Mouse (Mus musculus) limb, embryonic 14.5 days (tissue): ENCODE measurements around the gene Itga3. TPM values are rescaled to one million over a fixed set of nuclear protein-coding genes. Genes with fewer than 3 reads are reported as not detected.
A peak's percentile ranks its signal among the peaks of the same experiment; 100 is the strongest.

Experiments used
- ATAC-seq: fragments of 200-750 bp; cut with Nextera tagmentation; 2 replicates; pipeline ENCODE4 v1.8.0; 2017; ENCODE audit warnings: low read depth, moderate number of reproducible peaks, moderate TSS enrichment; ENCODE audit not compliant: low FRiP score
- DNase-seq: peaks from one replicate; pipeline ENCODE4 v3.0.0-alpha.2; 2015; ENCODE audit warnings: low spot score
- H3K27ac ChIP-seq: fragments of 300-500 bp; sonication (generic); replicated peaks from 2 replicates; pipeline ENCODE4 v1.5.1; 2014; ENCODE audit warnings: low read depth, mild to moderate bottlenecking, low read length, moderate library complexity, mixed read lengths
- H3K27me3 ChIP-seq: fragments of 300-500 bp; sonication (generic); 2 replicates; pipeline ENCODE4 v1.6.1; 2014; ENCODE audit warnings: low read length, mixed read lengths; ENCODE audit not compliant: control insufficient read depth, insufficient read depth
- H3K36me3 ChIP-seq: fragments of 300-500 bp; sonication (generic); 2 replicates; pipeline ENCODE4 v1.6.1; 2014; ENCODE audit warnings: mild to moderate bottlenecking, low read length, moderate library complexity, mixed read lengths; ENCODE audit not compliant: control insufficient read depth, insufficient read depth
- H3K4me1 ChIP-seq: fragments of 300-500 bp; sonication (generic); 2 replicates; pipeline ENCODE4 v1.6.1; 2014; ENCODE audit warnings: antibody characterized with exemption, low read length, mixed read lengths; ENCODE audit not compliant: control insufficient read depth, insufficient read depth
- H3K4me2 ChIP-seq: fragments of 300-500 bp; sonication (generic); replicated peaks from 2 replicates; pipeline ENCODE4 v1.6.1; 2014; ENCODE audit warnings: low read depth, mild to moderate bottlenecking, low read length, moderate library complexity; ENCODE audit not compliant: severe bottlenecking
- H3K4me3 ChIP-seq: fragments of 300-500 bp; sonication (generic); replicated peaks from 2 replicates; pipeline ENCODE4 v1.5.1; 2014; ENCODE audit warnings: low read length
- H3K9ac ChIP-seq: fragments of 300-500 bp; sonication (generic); 2 replicates; pipeline ENCODE4 v1.6.1; 2014; ENCODE audit warnings: mild to moderate bottlenecking, low read depth, low read length, moderate library complexity; ENCODE audit not compliant: severe bottlenecking
- H3K9me3 ChIP-seq: fragments of 300-500 bp; sonication (generic); 2 replicates; pipeline ENCODE4 v1.6.1; 2016; ENCODE audit warnings: low read length; ENCODE audit not compliant: control insufficient read depth
- POLR2A ChIP-seq: fragments of 200-500 bp; IDR thresholded peaks from 2 replicates; pipeline ENCODE4 v1.8.0; 2012; ENCODE audit warnings: inconsistent platforms, mild to moderate bottlenecking, moderate library complexity, borderline replicate concordance; ENCODE audit not compliant: insufficient read depth, insufficient read length; ENCODE audit errors: extremely low read depth
- WGBS: fragments of 180-500 bp; shearing (Covaris S2); extraction: QIAGEN DNeasy Blood & Tissue Kit; methylation state at CpG from one replicate; pipeline ENCODE4 v1.1.7; 2014; 5-methylcytosine and 5-hydroxymethylcytosine counted together
- polyA plus RNA-seq, 2 experiments: library from polyadenylated mRNA; depleted of rRNA in 1 of 2; stranded (reverse) in 1 of 2; unstranded in 1 of 2; fragments of >200 nt; fragmentation: Nextera tagmentation in 1 of 2; extraction: Ambion mirVana in 1 of 2; gene quantifications; 2 replicates each; pipeline versions ENCODE4 v1.2.1 to v1.2.3; 2012 to 2014

The Itga3 gene
- polyA plus RNA-seq, 2 experiments: 8.6 to 12.7 TPM

GRCm38 (mm10) chr11:95002705-95003104 is 73.9 kb downstream of the Itga3 start:
- Histone ChIP-seq H3K36me3 (peaks cover 77% of the 10 kb centered on the region), H3K27ac (no peak overlapping the region), H3K4me3 (no peak overlapping the region), H3K27me3 (no peaks in the 10 kb centered on the region), H3K9me3 (no peaks in the 10 kb centered on the region), H3K4me1 (peaks cover 14% of the 10 kb centered on the region), H3K9ac (no peak overlapping the region), H3K4me2 (no peak overlapping the region)
- ATAC-seq (no peak), DNase-seq (no peak)
- 91% methylated on average over 8 of the region's 8 CpGs for WGBS
- TF ChIP-seq POLR2A: no peak

- TF ChIP-seq POLR2A: no peak
Measured at GRCm38 (mm10) chr11:95001584-95002347, 74.8 kb downstream of the Itga3 start.

GRCm38 (mm10) chr11:95001058-95001457 is 75.5 kb downstream of the Itga3 start:
- 4% methylated on average over 8 of the region's 8 CpGs for WGBS
- Histone ChIP-seq H3K4me3 (no peak overlapping the region), H3K36me3 (peaks cover 94% of the 10 kb centered on the region), H3K4me2 (no peak overlapping the region), H3K27me3 (no peaks in the 10 kb centered on the region), H3K9ac (no peak overlapping the region), H3K9me3 (no peaks in the 10 kb centered on the region), H3K4me1 (peaks cover 5% of the 10 kb centered on the region; the same call in 1 of the 2 replicates), H3K27ac (no peak overlapping the region)
- DNase-seq (peak; percentile 80), ATAC-seq (peak; percentile 34; the same call in 1 of the 2 replicates)
- TF ChIP-seq POLR2A: no peak

More at GRCm38 (mm10) chr11:95001584-95002347, 74.8 kb downstream of the Itga3 start:
- Histone ChIP-seq H3K9me3 (no peaks in the 10 kb centered on the region), H3K4me1 (peaks cover 10% of the 10 kb centered on the region), H3K27ac (no peak overlapping the region), H3K4me2 (no peak overlapping the region), H3K9ac (no peak overlapping the region), H3K4me3 (no peak overlapping the region), H3K27me3 (no peaks in the 10 kb centered on the region), H3K36me3 (peaks cover 86% of the 10 kb centered on the region)
- ATAC-seq (no peak), DNase-seq (no peak)
- 88% methylated on average over 21 of the region's 21 CpGs for WGBS

GRCm38 (mm10) chr11:95000548-95000947 is 76.1 kb downstream of the Itga3 start:
- TF ChIP-seq POLR2A: no peak
- H3K4me1 ChIP-seq: peaks cover 5% of the 10 kb centered on the region; the same call in 1 of the 2 replicates
- no peak overlapping the region for H3K4me3 ChIP-seq
- no peaks in the 10 kb centered on the region for H3K27me3 ChIP-seq
- H3K4me2 ChIP-seq: no peak overlapping the region
- peaks cover 94% of the 10 kb centered on the region for H3K36me3 ChIP-seq
- DNase-seq: no peak
- no peaks in the 10 kb centered on the region for H3K9me3 ChIP-seq
- no peak overlapping the region for H3K9ac ChIP-seq
- no peak overlapping the region for H3K27ac ChIP-seq
- no peak for ATAC-seq
- WGBS: 26% methylated on average over 4 of the region's 4 CpGs

- DNase-seq: no peak
- Histone ChIP-seq H3K4me2 (no peak overlapping the region), H3K4me3 (no peak overlapping the region), H3K27ac (no peak overlapping the region), H3K9ac (no peak overlapping the region), H3K36me3 (peaks cover 94% of the 10 kb centered on the region), H3K9me3 (no peaks in the 10 kb centered on the region), H3K4me1 (peaks cover 8% of the 10 kb centered on the region), H3K27me3 (no peaks in the 10 kb centered on the region)
- TF ChIP-seq POLR2A: no peak
- WGBS: 61% methylated on average over 5 of the region's 8 CpGs
- ATAC-seq: no peak
Measured at GRCm38 (mm10) chr11:95000128-95000527, 76.5 kb downstream of the Itga3 start.
